Mouse (Mus musculus): Measurements from ENCODE around the gene Ptgir.
A peak's percentile ranks its signal among the peaks of the same experiment; 100 is the strongest.

DNA sequence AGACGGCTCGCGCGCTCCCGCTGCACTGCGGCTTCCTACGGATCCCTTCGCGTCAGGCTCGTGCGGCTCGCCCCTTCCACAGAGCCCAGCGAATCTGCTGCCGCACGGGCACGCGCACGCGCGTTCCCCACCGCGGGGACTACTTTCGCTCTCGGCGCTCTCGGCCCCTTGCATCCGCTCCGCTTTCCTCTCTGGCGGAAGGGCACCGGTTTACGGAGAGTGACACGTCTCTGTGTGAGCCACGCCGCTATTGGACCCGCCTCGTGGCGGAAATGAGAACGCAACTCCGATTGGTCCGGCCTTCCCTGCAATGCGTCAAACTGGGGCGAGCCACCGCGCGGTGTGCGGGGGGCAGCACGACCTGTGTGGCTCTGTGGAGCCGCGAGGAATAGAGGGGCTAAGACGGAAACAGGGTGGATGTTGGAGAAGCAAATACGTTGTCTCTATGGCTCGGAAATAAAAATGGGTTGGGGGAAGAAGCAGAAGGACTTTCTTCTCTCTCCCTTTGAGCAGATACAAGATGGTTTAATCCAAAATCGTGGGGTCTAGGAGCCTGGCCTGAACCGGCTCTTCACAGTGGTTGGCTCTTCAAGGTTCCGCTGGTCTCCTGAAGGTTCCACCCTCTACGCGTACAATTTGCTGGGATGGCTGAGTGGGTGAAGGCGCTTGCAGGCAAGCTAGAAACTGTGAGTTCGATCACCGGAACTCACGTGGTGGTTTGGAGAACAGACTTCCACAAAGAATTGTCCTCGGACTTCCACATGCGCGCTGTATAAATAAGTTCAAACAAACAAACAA is 17.9 kb downstream of the Ptgir start, which contains the start of gene Calm3:
- TF ChIP-seq POLR2A (IDR thresholded peaks at IDR 0.05; ENCODE audit: borderline replicate concordance, insufficient read depth, low read length) (peak; percentile 60; the same call in 1 of the 2 replicates), CTCF (IDR thresholded peaks at IDR 0.05; ENCODE audit: borderline replicate concordance, insufficient read depth, low read depth, low read length) (no peak)
